Mouse (Mus musculus): Measurements from ENCODE around the gene Efna3. TPM values are rescaled to one million over a fixed set of nuclear protein-coding genes. Genes with fewer than 3 reads are reported as not detected.

The Efna3 gene
- polyA plus RNA-seq, 1 experiment from 2014 or later, result 55.8 TPM

DNA sequence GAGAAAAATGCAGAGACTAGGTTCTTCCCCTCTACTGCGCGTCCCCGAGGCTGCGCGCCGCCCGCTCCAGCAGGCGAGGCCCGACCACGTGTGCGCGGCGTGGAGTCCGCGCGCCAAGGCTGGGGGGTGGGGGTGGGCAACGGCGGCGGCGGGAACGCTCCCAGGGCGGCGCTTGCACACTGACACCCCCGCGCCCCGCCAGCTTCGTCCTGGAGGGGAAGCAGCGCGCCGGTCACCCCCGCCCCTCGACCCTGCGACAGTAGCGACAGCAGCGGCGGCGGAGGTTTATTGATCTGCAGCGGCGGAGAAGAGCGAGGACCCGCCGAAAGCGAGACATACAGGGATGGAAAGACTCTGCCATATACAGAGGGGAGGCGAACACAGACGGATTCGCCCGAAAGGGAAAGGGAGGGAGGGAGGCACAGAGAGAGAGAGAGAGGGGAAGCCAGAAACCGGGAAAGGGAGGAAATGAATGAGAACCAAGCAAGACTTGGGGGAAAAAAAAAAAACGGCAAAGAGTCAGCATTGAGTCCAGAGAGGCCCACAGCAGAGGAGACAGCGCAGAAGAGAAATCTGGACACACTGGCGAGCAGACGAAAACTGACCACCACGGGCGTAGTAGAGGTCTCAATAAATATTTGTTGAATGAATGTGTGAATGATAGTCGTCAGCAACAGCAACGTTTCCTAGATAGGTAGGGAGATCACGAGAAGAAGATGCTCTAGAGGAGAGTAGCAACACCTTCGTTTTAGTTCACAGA, 3.0 kb downstream of the Efna3 start:
- WGBS, result 2% methylated on average over 57 of the region's 58 CpGs
- peak overlapping the region; percentile 52 for H3K4me3 ChIP-seq (replicated peaks; ENCODE audit: low read length)
- H3K9me3 ChIP-seq (ENCODE audit: control insufficient read depth, low read length), result no peaks in the 10 kb centered on the region
- peaks cover 21% of the 10 kb centered on the region for H3K27me3 ChIP-seq (replicated peaks; ENCODE audit: control insufficient read depth, insufficient read depth, low read length)
- peaks cover 67% of the 10 kb centered on the region for H3K4me1 ChIP-seq (replicated peaks; ENCODE audit: control insufficient read depth, insufficient read depth, low read length)
- H3K27ac ChIP-seq (ENCODE audit: low read length), result peak overlapping the region; percentile 83
- peak; percentile 10 for ATAC-seq
- peak overlapping the region; percentile 60 for H3K9ac ChIP-seq (replicated peaks; ENCODE audit: low read depth, low read length)
- no peaks in the 10 kb centered on the region for H3K36me3 ChIP-seq (ENCODE audit: control insufficient read depth, insufficient read depth)
- H3K4me2 ChIP-seq (ENCODE audit: low read length), result peak overlapping the region; percentile 86

DNA sequence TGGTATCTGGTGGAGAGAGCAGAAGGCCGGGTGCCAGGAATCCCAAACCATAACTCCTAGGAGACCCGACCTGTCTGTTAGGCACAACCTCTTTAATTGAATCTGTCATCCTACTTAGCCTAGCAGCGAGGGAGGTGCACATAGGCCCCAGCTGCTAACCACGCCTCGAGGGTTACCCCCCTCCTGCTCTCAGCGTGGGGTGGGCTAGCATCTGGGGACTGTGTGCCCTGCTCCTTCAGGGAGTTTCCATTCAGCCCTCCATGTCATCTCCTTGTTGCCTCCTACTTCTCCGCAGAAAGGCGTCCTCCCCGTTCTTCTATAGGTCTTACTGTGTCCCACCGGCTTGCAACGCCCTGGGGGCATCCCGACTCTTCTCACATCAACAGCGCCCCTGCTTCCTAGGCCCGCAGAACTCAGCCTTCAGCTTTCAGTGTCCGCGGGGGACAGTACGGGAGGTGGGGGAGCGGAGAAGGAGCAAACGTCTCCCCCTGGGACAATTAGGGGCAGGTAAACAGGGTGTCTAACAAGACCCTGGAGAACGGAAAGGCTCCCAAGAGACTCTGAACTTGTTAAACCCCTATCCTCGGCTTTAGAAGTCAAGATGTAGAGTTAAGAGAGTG, 3.7 kb downstream of the Efna3 start:
- Histone ChIP-seq H3K27ac (ENCODE audit: low read length) (peak overlapping the region; percentile 83), H3K4me3 (replicated peaks; ENCODE audit: low read length) (peak overlapping the region; percentile 52), H3K9ac (replicated peaks; ENCODE audit: low read depth, low read length) (peak overlapping the region; percentile 60; the same call in 1 of the 2 replicates), H3K27me3 (replicated peaks; ENCODE audit: control insufficient read depth, insufficient read depth, low read length) (peaks cover 21% of the 10 kb centered on the region), H3K9me3 (ENCODE audit: control insufficient read depth, low read length) (no peaks in the 10 kb centered on the region), H3K4me1 (replicated peaks; ENCODE audit: control insufficient read depth, insufficient read depth, low read length) (peaks cover 67% of the 10 kb centered on the region), H3K4me2 (ENCODE audit: low read length) (peak overlapping the region; percentile 86), H3K36me3 (ENCODE audit: control insufficient read depth, insufficient read depth) (no peaks in the 10 kb centered on the region)
- WGBS, result 7% methylated on average over 21 of the region's 21 CpGs
- no peak for ATAC-seq

- no peak overlapping the region for H3K4me2 ChIP-seq (ENCODE audit: low read length)
- H3K27me3 ChIP-seq (replicated peaks; ENCODE audit: control insufficient read depth, insufficient read depth, low read length), result peaks cover 19% of the 10 kb centered on the region
- H3K36me3 ChIP-seq (ENCODE audit: control insufficient read depth, insufficient read depth), result no peaks in the 10 kb centered on the region
- no peak overlapping the region for H3K4me3 ChIP-seq (replicated peaks; ENCODE audit: low read length)
- no peaks in the 10 kb centered on the region for H3K9me3 ChIP-seq (ENCODE audit: control insufficient read depth, low read length)
- 73% methylated on average over 8 of the region's 8 CpGs for WGBS
- no peak for ATAC-seq
- no peak overlapping the region for H3K27ac ChIP-seq (ENCODE audit: low read length)
- peaks cover 67% of the 10 kb centered on the region for H3K4me1 ChIP-seq (replicated peaks; ENCODE audit: control insufficient read depth, insufficient read depth, low read length)
- no peak overlapping the region for H3K9ac ChIP-seq (replicated peaks; ENCODE audit: low read depth, low read length)
Observed at GRCm38 (mm10) chr3:89318316-89318715, 4.4 kb downstream of the Efna3 start.

GRCm38 (mm10) chr3:89317246-89317645, 5.5 kb downstream of the Efna3 start:
- Histone ChIP-seq H3K9me3 (ENCODE audit: control insufficient read depth, low read length) (no peaks in the 10 kb centered on the region), H3K4me1 (replicated peaks; ENCODE audit: control insufficient read depth, insufficient read depth, low read length) (peaks cover 67% of the 10 kb centered on the region), H3K27ac (ENCODE audit: low read length) (no peak overlapping the region), H3K4me3 (replicated peaks; ENCODE audit: low read length) (no peak overlapping the region), H3K27me3 (replicated peaks; ENCODE audit: control insufficient read depth, insufficient read depth, low read length) (peaks cover 19% of the 10 kb centered on the region), H3K9ac (replicated peaks; ENCODE audit: low read depth, low read length) (no peak overlapping the region), H3K4me2 (ENCODE audit: low read length) (no peak overlapping the region), H3K36me3 (ENCODE audit: control insufficient read depth, insufficient read depth) (no peaks in the 10 kb centered on the region; the same call in 1 of the 2 replicates)
- 54% methylated on average over 6 of the region's 6 CpGs for WGBS
- ATAC-seq, result no peak

DNA sequence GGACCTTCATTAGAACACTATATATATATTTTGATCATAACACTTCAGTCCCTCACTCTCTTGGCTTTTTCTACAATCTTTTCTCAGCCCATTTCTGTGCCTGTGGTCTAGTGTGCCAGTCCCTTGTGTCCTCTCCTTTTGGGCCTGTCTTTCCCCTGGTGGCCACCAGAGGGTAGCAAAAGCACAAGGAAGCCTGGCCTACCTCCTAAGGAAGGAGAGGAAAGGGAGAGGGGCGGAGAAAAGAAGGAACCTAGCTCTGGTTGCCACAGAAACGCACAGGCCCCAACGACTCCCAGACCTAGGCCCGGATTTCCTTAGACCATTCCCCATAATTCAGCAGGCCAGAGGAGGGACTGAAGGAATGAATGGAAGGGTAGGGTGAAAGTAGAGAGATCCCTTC, 5.9 kb downstream of the Efna3 start:
- ATAC-seq, result peak; percentile 59
- H3K27me3 ChIP-seq (replicated peaks; ENCODE audit: control insufficient read depth, insufficient read depth, low read length), result peaks cover 19% of the 10 kb centered on the region
- no peak overlapping the region for H3K4me3 ChIP-seq (replicated peaks; ENCODE audit: low read length)
- no peak overlapping the region for H3K27ac ChIP-seq (ENCODE audit: low read length)
- H3K4me2 ChIP-seq (ENCODE audit: low read length), result peak overlapping the region; percentile 35; the same call in 1 of the 2 replicates
- no peaks in the 10 kb centered on the region; the same call in 1 of the 2 replicates for H3K36me3 ChIP-seq (ENCODE audit: control insufficient read depth, insufficient read depth)
- no peak overlapping the region for H3K9ac ChIP-seq (replicated peaks; ENCODE audit: low read depth, low read length)
- H3K4me1 ChIP-seq (replicated peaks; ENCODE audit: control insufficient read depth, insufficient read depth, low read length), result peaks cover 65% of the 10 kb centered on the region
- no peaks in the 10 kb centered on the region for H3K9me3 ChIP-seq (ENCODE audit: control insufficient read depth, low read length)
- 0% methylated on average over 4 of the region's 4 CpGs for WGBS

- peak overlapping the region; percentile 25 for H3K9ac ChIP-seq (replicated peaks; ENCODE audit: low read depth, low read length)
- peak overlapping the region; percentile 53 for H3K4me2 ChIP-seq (ENCODE audit: low read length)
- 6% methylated on average over 40 of the region's 40 CpGs for WGBS
- H3K4me3 ChIP-seq (replicated peaks; ENCODE audit: low read length), result peak overlapping the region; percentile 28; the same call in 1 of the 2 replicates
- no peaks in the 10 kb centered on the region for H3K9me3 ChIP-seq (ENCODE audit: control insufficient read depth, low read length)
- H3K4me1 ChIP-seq (replicated peaks; ENCODE audit: control insufficient read depth, insufficient read depth, low read length), result peaks cover 59% of the 10 kb centered on the region
- no peaks in the 10 kb centered on the region; the same call in 1 of the 2 replicates for H3K36me3 ChIP-seq (ENCODE audit: control insufficient read depth, insufficient read depth)
- no peak overlapping the region for H3K27ac ChIP-seq (ENCODE audit: low read length)
- peaks cover 19% of the 10 kb centered on the region for H3K27me3 ChIP-seq (replicated peaks; ENCODE audit: control insufficient read depth, insufficient read depth, low read length)
- no peak; the same call in 1 of the 2 replicates for ATAC-seq
Observed at GRCm38 (mm10) chr3:89315930-89316831, 6.6 kb downstream of the Efna3 start.

GRCm38 (mm10) chr3:89315195-89315929, 7.4 kb downstream of the Efna3 start:
- H3K27ac ChIP-seq (ENCODE audit: low read length), result no peak overlapping the region
- H3K4me1 ChIP-seq (replicated peaks; ENCODE audit: control insufficient read depth, insufficient read depth, low read length), result peaks cover 51% of the 10 kb centered on the region
- peaks cover 17% of the 10 kb centered on the region for H3K27me3 ChIP-seq (replicated peaks; ENCODE audit: control insufficient read depth, insufficient read depth, low read length)
- peak overlapping the region; percentile 53 for H3K4me2 ChIP-seq (ENCODE audit: low read length)
- peak overlapping the region; percentile 51 for H3K9ac ChIP-seq (replicated peaks; ENCODE audit: low read depth, low read length)
- ATAC-seq, result no peak; the same call in 1 of the 2 replicates
- 4% methylated on average over 25 of the region's 26 CpGs for WGBS
- H3K4me3 ChIP-seq (replicated peaks; ENCODE audit: low read length), result peak overlapping the region; percentile 28
- no peaks in the 10 kb centered on the region; the same call in 1 of the 2 replicates for H3K36me3 ChIP-seq (ENCODE audit: control insufficient read depth, insufficient read depth)
- 0 out of 2 replicates have a peak, but pooled peaks cover 4% of the 10 kb centered on the region for H3K9me3 ChIP-seq (ENCODE audit: control insufficient read depth, low read length)

DNA sequence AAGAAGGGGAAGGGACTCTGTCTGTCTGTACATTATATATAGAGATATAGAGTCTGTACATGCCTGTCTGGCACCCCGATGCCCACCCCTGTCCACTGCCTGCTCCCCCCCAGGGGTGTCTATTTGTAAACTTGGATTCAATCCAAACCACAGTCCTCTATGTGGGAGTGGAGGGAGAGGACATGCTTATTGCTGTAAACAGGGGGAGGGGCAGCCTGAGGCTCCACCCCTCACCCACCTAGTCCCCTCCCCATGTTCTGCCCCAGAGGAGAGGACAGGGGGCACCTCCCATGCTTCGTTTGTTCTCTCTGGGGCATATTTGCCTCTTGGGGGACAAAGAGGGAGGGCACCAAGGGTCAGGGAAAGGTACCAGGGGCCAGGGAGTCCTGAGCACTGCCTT, 8.0 kb downstream of the Efna3 start:
- H3K27ac ChIP-seq (ENCODE audit: low read length), result no peak overlapping the region
- WGBS, result 38% methylated on average over 2 of the region's 2 CpGs
- peak overlapping the region; percentile 51 for H3K9ac ChIP-seq (replicated peaks; ENCODE audit: low read depth, low read length)
- H3K9me3 ChIP-seq (ENCODE audit: control insufficient read depth, low read length), result 0 out of 2 replicates have a peak, but pooled peaks cover 4% of the 10 kb centered on the region
- H3K4me3 ChIP-seq (replicated peaks; ENCODE audit: low read length), result no peak overlapping the region
- H3K4me2 ChIP-seq (ENCODE audit: low read length), result no peak overlapping the region
- peaks cover 46% of the 10 kb centered on the region for H3K4me1 ChIP-seq (replicated peaks; ENCODE audit: control insufficient read depth, insufficient read depth, low read length)
- no peaks in the 10 kb centered on the region; the same call in 1 of the 2 replicates for H3K36me3 ChIP-seq (ENCODE audit: control insufficient read depth, insufficient read depth)
- H3K27me3 ChIP-seq (replicated peaks; ENCODE audit: control insufficient read depth, insufficient read depth, low read length), result peaks cover 17% of the 10 kb centered on the region
- ATAC-seq, result no peak
